Mouse (Mus musculus) forebrain, embryonic 14.5 days (tissue): ENCODE results near the gene Gm14147. TPM values are rescaled to one million over a fixed set of nuclear protein-coding genes. Genes with fewer than 3 reads are reported as not detected.
"Not testable (repeated sequence)": the region's sequence is repeated elsewhere in the genome, so short reads cannot be mapped to it uniquely, and the experiment has no call there.

ENCODE experiments used
- ATAC-seq: fragments of 200-750 bp; cut with Nextera tagmentation; 2 replicates; pipeline ENCODE4 v1.8.0; 2017; ENCODE audit warnings: mild to moderate bottlenecking, moderate library complexity
- DNase-seq: peaks from one replicate; pipeline ENCODE4 v3.0.0-alpha.2; 2015; ENCODE audit warnings: low spot score
- H3K27ac ChIP-seq: fragments of 300-500 bp; sonication (generic); 2 replicates; pipeline ENCODE4 v1.5.1; 2014; ENCODE audit warnings: low read depth, mild to moderate bottlenecking, control low read depth, low read length, moderate library complexity
- H3K27me3 ChIP-seq: fragments of 300-500 bp; sonication (generic); replicated peaks from 2 replicates; pipeline ENCODE4 v1.6.1; 2014; ENCODE audit warnings: low read length, control low read depth, mixed read lengths; ENCODE audit not compliant: control insufficient read depth, insufficient read depth
- H3K36me3 ChIP-seq: fragments of 300-500 bp; sonication (generic); 2 replicates; pipeline ENCODE4 v1.6.1; 2014; ENCODE audit warnings: low read length, control low read depth; ENCODE audit not compliant: control insufficient read depth, insufficient read depth
- H3K4me1 ChIP-seq: fragments of 300-500 bp; sonication (generic); 2 replicates; pipeline ENCODE4 v1.6.1; 2014; ENCODE audit warnings: antibody characterized with exemption, low read length, control low read depth; ENCODE audit not compliant: control insufficient read depth, insufficient read depth
- H3K4me2 ChIP-seq: fragments of 300-500 bp; sonication (generic); 2 replicates; pipeline ENCODE4 v1.6.1; 2014; ENCODE audit warnings: mild to moderate bottlenecking, control low read depth, low read length
- H3K4me3 ChIP-seq: fragments of 300-500 bp; sonication (generic); 2 replicates; pipeline ENCODE4 v1.5.1; 2014; ENCODE audit warnings: low read depth, low read length, control low read depth
- H3K9ac ChIP-seq: fragments of 300-500 bp; sonication (generic); 2 replicates; pipeline ENCODE4 v1.6.1; 2014; ENCODE audit warnings: mild to moderate bottlenecking, low read length, control low read depth, moderate library complexity
- H3K9me3 ChIP-seq: fragments of 300-500 bp; sonication (generic); replicated peaks from 2 replicates; pipeline ENCODE4 v1.6.1; 2016; ENCODE audit warnings: low read length, control low read depth, mixed read lengths; ENCODE audit not compliant: control insufficient read depth
- WGBS: fragments of 180-500 bp; shearing (Covaris S2); extraction: QIAGEN DNeasy Blood & Tissue Kit; methylation state at CpG from one replicate; pipeline ENCODE4 v1.1.7; 2014; 5-methylcytosine and 5-hydroxymethylcytosine counted together
- polyA plus RNA-seq: library from polyadenylated mRNA; unstranded; fragments of >200 nt; fragmentation: Nextera tagmentation; extraction: Ambion mirVana; gene quantifications from 2 replicates; pipeline ENCODE4 v1.2.1, GENCODE M21; 2014

Gene Gm14147
- not detected in 2 replicates for polyA plus RNA-seq

- H3K4me3 ChIP-seq, DNase-seq, H3K9me3 ChIP-seq, H3K36me3 ChIP-seq, H3K27me3 ChIP-seq, ATAC-seq, H3K27ac ChIP-seq, H3K4me2 ChIP-seq, H3K4me1 ChIP-seq, H3K9ac ChIP-seq: not testable (repeated sequence)
- no CpG with 5 or more reads among the region's 3 CpGs for WGBS
Measured at GRCm38 (mm10) chr2:151097945-151098344, at the start of gene Gm14147. Gene Gm14147, plus strand, starts transcription at chr2:151098245.

- Histone ChIP-seq H3K27me3 (no peaks in the 10 kb centered on the region), H3K9ac (no peak overlapping the region), H3K4me1 (no peaks in the 10 kb centered on the region), H3K9me3 (peaks cover 2% of the 10 kb centered on the region; the same call in 1 of the 2 replicates), H3K27ac (no peak overlapping the region), H3K4me2 (no peak overlapping the region), H3K4me3 (no peak overlapping the region), H3K36me3 (no peaks in the 10 kb centered on the region)
- 90% methylated on average over 1 of the region's 1 CpGs for WGBS
- ATAC-seq, result no peak
- DNase-seq, result no peak
Measured at GRCm38 (mm10) chr2:151056637-151057036, 41.4 kb upstream of the Gm14147 start.

GRCm38 (mm10) chr2:151092250-151092649 lies 5.8 kb upstream of the Gm14147 start, which contains the start of gene Gm14151:
Gene Gm14151, minus strand, starts transcription at chr2:151092350.
- DNase-seq, H3K36me3 ChIP-seq, H3K4me2 ChIP-seq, ATAC-seq, H3K9ac ChIP-seq, H3K27ac ChIP-seq, H3K4me1 ChIP-seq, H3K27me3 ChIP-seq, H3K9me3 ChIP-seq, H3K4me3 ChIP-seq: not testable (repeated sequence)
- WGBS, result no CpG with 5 or more reads among the region's 3 CpGs

Other genes starting within 250 kb of the Gm14147 start
- 89.8 and 100 TPM in 2 replicates for gene Abhd12, start 193.5 kb upstream of the Gm14147 start, polyA plus RNA-seq
- gene Gins1, start 192.8 kb upstream of the Gm14147 start, polyA plus RNA-seq, result 36.8 and 50.3 TPM in 2 replicates
- gene Ninl, start 58.9 kb upstream of the Gm14147 start, polyA plus RNA-seq, result 7.3 and 7.7 TPM in 2 replicates
- gene Nanp, start 58.8 kb upstream of the Gm14147 start, polyA plus RNA-seq, result 38.1 and 38.3 TPM in 2 replicates
- not detected in 2 replicates for gene Gm14151, start 5.9 kb upstream of the Gm14147 start, polyA plus RNA-seq